Mouse (Mus musculus): ENCODE measurements at regions not wholly inside any gene's neighbourhood (a gene's known extent, or its start where the extent isn't known, plus 50 kb on each side); places are given as distances from the start of the nearest gene placed in this dataset.

DNA sequence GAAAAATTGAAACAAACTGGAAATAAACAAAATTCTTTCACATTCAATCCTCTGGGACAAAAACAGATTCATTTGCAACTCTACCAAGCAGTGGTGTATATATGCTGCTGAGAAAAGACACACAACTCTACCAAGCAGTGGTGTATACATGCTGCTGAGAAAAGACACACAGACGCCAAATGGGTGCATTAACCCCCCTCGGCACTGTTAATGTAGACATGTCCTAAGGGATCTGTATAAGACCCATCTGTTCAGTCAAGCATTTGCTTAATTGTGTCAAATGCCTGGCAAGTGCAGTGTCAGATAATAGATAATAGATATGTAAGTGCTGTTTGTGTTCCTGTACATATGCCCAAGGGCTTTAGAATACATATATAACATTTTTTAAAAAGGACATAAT is 1035.2 kb upstream of the B3galt2 start:
- no peak overlapping the region for H3K4me3 ChIP-seq (ENCODE audit: control insufficient read depth, low read depth, low read length)
- no peak for TF ChIP-seq POLR2A (IDR thresholded peaks at IDR 0.05; ENCODE audit: control insufficient read depth, low read depth, low read length)
- no peak for TF ChIP-seq CTCF (IDR thresholded peaks at IDR 0.05; ENCODE audit: control insufficient read depth, insufficient read depth, insufficient replicate concordance, low read depth, low read length)
- no peaks in the 10 kb centered on the region for H3K4me1 ChIP-seq (ENCODE audit: control insufficient read depth, insufficient read depth, low read length)
- H3K27ac ChIP-seq (ENCODE audit: control insufficient read depth, insufficient read depth, low read depth, low read length) = no peak overlapping the region
- no peaks in the 10 kb centered on the region for H3K27me3 ChIP-seq (ENCODE audit: control insufficient read depth, insufficient read depth, low read length)
- no peaks in the 10 kb centered on the region for H3K36me3 ChIP-seq (ENCODE audit: control insufficient read depth, insufficient read depth, low read length)

DNA sequence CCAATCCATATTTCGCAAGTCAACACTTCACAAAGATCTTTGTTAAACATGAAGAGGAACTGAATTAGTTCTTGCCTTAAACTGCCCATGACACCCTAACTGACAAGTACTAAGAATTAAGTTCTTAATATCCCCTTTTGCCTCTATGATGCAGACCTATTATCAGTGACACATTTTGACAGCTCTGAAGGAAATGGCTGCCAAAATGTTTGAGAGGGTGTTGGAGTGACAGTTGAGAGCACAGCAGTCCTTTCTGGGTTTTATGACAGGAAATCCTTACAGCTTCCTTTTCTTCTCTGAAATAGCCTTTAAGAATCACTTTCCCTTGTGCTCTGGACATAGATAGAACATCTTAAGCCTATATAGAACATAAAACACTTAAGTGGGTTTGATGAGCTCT is 1034.4 kb upstream of the B3galt2 start:
- no peak overlapping the region for H3K4me3 ChIP-seq (ENCODE audit: control insufficient read depth, low read depth, low read length)
- no peaks in the 10 kb centered on the region for H3K27me3 ChIP-seq (ENCODE audit: control insufficient read depth, insufficient read depth, low read length)
- TF ChIP-seq CTCF (IDR thresholded peaks at IDR 0.05; ENCODE audit: control insufficient read depth, insufficient read depth, insufficient replicate concordance, low read depth, low read length) (no peak), POLR2A (IDR thresholded peaks at IDR 0.05; ENCODE audit: control insufficient read depth, low read depth, low read length) (no peak)
- no peaks in the 10 kb centered on the region for H3K4me1 ChIP-seq (ENCODE audit: control insufficient read depth, insufficient read depth, low read length)
- H3K27ac ChIP-seq (ENCODE audit: control insufficient read depth, insufficient read depth, low read depth, low read length) = no peak overlapping the region
- H3K36me3 ChIP-seq (ENCODE audit: control insufficient read depth, insufficient read depth, low read length) = no peaks in the 10 kb centered on the region

DNA sequence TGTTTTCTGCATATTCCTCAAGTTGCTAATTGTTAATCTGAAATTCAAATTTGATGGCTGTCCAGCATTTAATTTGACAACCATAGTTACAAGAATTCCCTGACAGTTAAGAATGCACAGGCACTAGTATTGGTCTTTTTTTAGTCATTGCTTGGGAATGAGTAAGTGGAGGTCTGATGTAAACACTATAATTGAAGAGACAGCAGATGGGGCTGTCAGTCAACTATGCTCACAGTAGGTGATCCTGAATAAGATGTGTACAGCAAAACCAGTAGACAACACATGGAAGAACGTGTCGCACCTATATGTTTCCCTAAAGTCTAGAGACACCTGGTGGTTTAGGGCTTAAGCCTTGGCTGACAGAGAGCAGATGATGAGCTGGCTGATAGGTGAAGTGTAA is 1019.0 kb upstream of the B3galt2 start:
- Histone ChIP-seq H3K36me3 (ENCODE audit: control insufficient read depth, insufficient read depth, low read length) (no peaks in the 10 kb centered on the region), H3K27ac (ENCODE audit: control insufficient read depth, insufficient read depth, low read depth, low read length) (no peak overlapping the region), H3K27me3 (ENCODE audit: control insufficient read depth, insufficient read depth, low read length) (no peaks in the 10 kb centered on the region), H3K4me1 (ENCODE audit: control insufficient read depth, insufficient read depth, low read length) (no peaks in the 10 kb centered on the region), H3K4me3 (ENCODE audit: control insufficient read depth, low read depth, low read length) (no peak overlapping the region)
- TF ChIP-seq CTCF (IDR thresholded peaks at IDR 0.05; ENCODE audit: control insufficient read depth, insufficient read depth, insufficient replicate concordance, low read depth, low read length) (no peak), POLR2A (IDR thresholded peaks at IDR 0.05; ENCODE audit: control insufficient read depth, low read depth, low read length) (no peak)

DNA sequence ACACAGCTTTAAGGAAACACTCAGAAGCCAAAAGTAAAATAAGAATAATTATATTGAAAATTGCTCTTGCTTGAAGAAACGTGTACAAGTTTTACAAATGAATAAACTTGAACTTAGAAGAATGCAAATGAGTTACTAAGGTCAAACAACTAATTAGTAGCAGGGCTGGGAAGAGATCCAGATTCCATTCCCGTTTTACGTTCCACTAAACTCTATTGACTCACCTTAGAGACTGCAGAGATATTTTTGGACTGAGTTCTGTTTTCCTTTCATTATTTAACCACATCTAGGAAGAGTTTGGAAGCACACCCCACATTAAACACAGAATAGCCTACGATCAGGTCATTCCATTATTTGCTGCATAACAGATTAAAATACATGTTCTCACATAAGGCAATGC is 1016.2 kb upstream of the B3galt2 start:
- H3K36me3 ChIP-seq (ENCODE audit: control insufficient read depth, insufficient read depth, low read length) = no peaks in the 10 kb centered on the region
- TF ChIP-seq CTCF (IDR thresholded peaks at IDR 0.05; ENCODE audit: control insufficient read depth, insufficient read depth, insufficient replicate concordance, low read depth, low read length) = no peak
- no peak for TF ChIP-seq POLR2A (IDR thresholded peaks at IDR 0.05; ENCODE audit: control insufficient read depth, low read depth, low read length)
- H3K4me1 ChIP-seq (ENCODE audit: control insufficient read depth, insufficient read depth, low read length) = no peaks in the 10 kb centered on the region
- no peak overlapping the region for H3K4me3 ChIP-seq (ENCODE audit: control insufficient read depth, low read depth, low read length)
- no peak overlapping the region for H3K27ac ChIP-seq (ENCODE audit: control insufficient read depth, insufficient read depth, low read depth, low read length)
- no peaks in the 10 kb centered on the region for H3K27me3 ChIP-seq (ENCODE audit: control insufficient read depth, insufficient read depth, low read length)

DNA sequence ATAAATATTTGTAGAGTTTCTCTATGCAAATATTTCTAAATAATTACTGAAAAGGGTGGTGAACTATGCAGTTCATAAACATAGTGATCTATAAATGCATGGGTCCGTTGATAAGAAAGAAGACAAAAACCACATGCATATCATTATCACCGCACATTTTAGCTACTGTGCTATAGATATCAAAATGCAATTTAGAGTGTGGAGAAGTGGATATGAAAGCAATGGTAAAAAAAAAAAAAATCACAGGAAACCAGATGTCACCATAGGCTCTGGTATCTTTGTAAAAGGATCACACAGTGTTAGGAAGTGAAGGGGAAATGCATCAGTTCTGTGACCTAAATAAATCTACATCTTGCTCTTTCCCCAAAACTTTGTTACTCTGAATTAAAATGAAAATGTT is 985.2 kb upstream of the B3galt2 start:
- no peaks in the 10 kb centered on the region for H3K4me1 ChIP-seq (ENCODE audit: control insufficient read depth, insufficient read depth, low read length)
- TF ChIP-seq POLR2A (IDR thresholded peaks at IDR 0.05; ENCODE audit: control insufficient read depth, low read depth, low read length) (no peak), CTCF (IDR thresholded peaks at IDR 0.05; ENCODE audit: control insufficient read depth, insufficient read depth, insufficient replicate concordance, low read depth, low read length) (no peak)
- H3K4me3 ChIP-seq (ENCODE audit: control insufficient read depth, low read depth, low read length) = no peak overlapping the region
- no peak overlapping the region for H3K27ac ChIP-seq (ENCODE audit: control insufficient read depth, insufficient read depth, low read depth, low read length)
- H3K36me3 ChIP-seq (ENCODE audit: control insufficient read depth, insufficient read depth, low read length) = no peaks in the 10 kb centered on the region
- H3K27me3 ChIP-seq (ENCODE audit: control insufficient read depth, insufficient read depth, low read length) = no peaks in the 10 kb centered on the region

DNA sequence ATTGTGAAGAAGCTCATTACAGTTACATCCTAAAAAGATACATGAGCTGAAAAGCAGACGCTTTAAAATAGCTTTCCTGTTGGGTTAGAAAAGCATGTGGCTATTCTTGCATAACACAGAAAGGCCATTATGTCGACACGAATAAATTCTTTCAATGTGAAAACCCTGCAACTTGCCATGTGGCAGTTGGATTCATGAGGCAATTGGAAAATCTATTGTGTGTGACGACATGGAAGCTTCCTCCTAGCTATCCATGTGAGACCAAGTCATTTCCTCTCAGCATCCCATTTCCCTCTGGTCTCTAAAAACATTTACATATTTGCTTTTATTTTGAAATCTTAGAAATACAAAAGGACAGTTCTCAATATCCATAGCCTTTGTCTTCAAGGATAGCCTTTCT is 975.2 kb upstream of the B3galt2 start:
- H3K27me3 ChIP-seq (ENCODE audit: control insufficient read depth, insufficient read depth, low read length) = no peaks in the 10 kb centered on the region
- no peaks in the 10 kb centered on the region for H3K36me3 ChIP-seq (ENCODE audit: control insufficient read depth, insufficient read depth, low read length)
- H3K4me3 ChIP-seq (ENCODE audit: control insufficient read depth, low read depth, low read length) = no peak overlapping the region
- no peak overlapping the region for H3K27ac ChIP-seq (ENCODE audit: control insufficient read depth, insufficient read depth, low read depth, low read length)
- no peaks in the 10 kb centered on the region for H3K4me1 ChIP-seq (ENCODE audit: control insufficient read depth, insufficient read depth, low read length)
- no peak for TF ChIP-seq CTCF (IDR thresholded peaks at IDR 0.05; ENCODE audit: control insufficient read depth, insufficient read depth, insufficient replicate concordance, low read depth, low read length)
- no peak for TF ChIP-seq POLR2A (IDR thresholded peaks at IDR 0.05; ENCODE audit: control insufficient read depth, low read depth, low read length)

DNA sequence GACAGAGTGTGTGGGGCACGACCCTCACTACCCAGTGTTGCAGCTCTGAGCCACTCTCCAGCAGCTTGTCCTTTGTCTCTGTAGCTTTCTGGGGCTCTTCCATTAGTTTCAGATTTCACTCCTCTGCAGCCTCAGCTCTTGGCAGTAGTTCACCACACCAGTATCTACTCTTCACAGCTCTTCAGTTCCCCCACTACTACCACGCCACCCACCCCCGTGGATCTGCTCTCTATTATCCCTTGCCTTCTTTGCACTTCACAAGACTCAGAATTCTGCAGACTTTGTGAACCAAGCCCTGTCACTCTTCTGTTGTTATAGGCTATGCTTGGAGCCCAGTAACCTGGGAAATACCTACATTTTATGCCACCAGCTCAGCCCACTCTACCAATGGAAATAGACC is 960.5 kb upstream of the B3galt2 start:
- TF ChIP-seq CTCF (IDR thresholded peaks at IDR 0.05; ENCODE audit: control insufficient read depth, insufficient read depth, insufficient replicate concordance, low read depth, low read length) (no peak), POLR2A (IDR thresholded peaks at IDR 0.05; ENCODE audit: control insufficient read depth, low read depth, low read length) (no peak)
- Histone ChIP-seq H3K27ac (ENCODE audit: control insufficient read depth, insufficient read depth, low read depth, low read length) (no peak overlapping the region), H3K27me3 (ENCODE audit: control insufficient read depth, insufficient read depth, low read length) (no peaks in the 10 kb centered on the region), H3K4me1 (ENCODE audit: control insufficient read depth, insufficient read depth, low read length) (no peaks in the 10 kb centered on the region), H3K4me3 (ENCODE audit: control insufficient read depth, low read depth, low read length) (no peak overlapping the region), H3K36me3 (ENCODE audit: control insufficient read depth, insufficient read depth, low read length) (no peaks in the 10 kb centered on the region)

DNA sequence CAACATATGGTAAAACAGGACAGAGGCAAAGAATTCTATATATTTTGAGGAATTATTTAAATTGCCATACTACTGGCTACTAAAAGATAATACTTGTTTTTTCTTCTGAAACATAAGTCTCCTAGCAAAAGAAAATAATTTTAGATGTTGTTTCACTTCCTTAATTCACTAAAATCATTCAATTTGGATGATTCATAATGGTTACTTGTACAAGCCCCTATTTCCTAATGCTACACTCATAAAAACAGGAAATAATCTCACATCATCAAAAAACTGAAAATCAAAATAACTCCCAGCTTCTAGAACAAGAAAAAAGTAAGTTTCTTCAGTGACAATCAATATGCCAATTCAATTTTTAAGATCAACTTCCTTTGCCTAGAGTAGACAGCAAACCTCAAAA is 951.6 kb upstream of the B3galt2 start:
- TF ChIP-seq CTCF (IDR thresholded peaks at IDR 0.05; ENCODE audit: control insufficient read depth, insufficient read depth, insufficient replicate concordance, low read depth, low read length) (no peak), POLR2A (IDR thresholded peaks at IDR 0.05; ENCODE audit: control insufficient read depth, low read depth, low read length) (no peak)
- no peaks in the 10 kb centered on the region for H3K4me1 ChIP-seq (ENCODE audit: control insufficient read depth, insufficient read depth, low read length)
- H3K27me3 ChIP-seq (ENCODE audit: control insufficient read depth, insufficient read depth, low read length) = no peaks in the 10 kb centered on the region
- no peak overlapping the region for H3K27ac ChIP-seq (ENCODE audit: control insufficient read depth, insufficient read depth, low read depth, low read length)
- H3K36me3 ChIP-seq (ENCODE audit: control insufficient read depth, insufficient read depth, low read length) = no peaks in the 10 kb centered on the region
- no peak overlapping the region for H3K4me3 ChIP-seq (ENCODE audit: control insufficient read depth, low read depth, low read length)

Measured in testis, adult 2 months (tissue).